In genomic region chr5:145912912-145913311, GRCm38 (mm10) we compare ENCODE assay signal across 37 mouse cellular contexts. TPM values are rescaled to one million over a fixed set of nuclear protein-coding genes. Genes with fewer than 3 reads are reported as not detected.
"Had no signal": no experiment of that assay in that cellular context is flagged by ENCODE, and none has a peak within 500 bp of the region (broad histone marks: within the 10 kb centered on the region; RNA-seq: fewer than 3 reads in every experiment).

No protein-coding gene starts in this region.

- H3K27me3 ChIP-seq: embryonic facial prominence, embryonic 12.5 days; embryonic facial prominence, embryonic 13.5 days; embryonic facial prominence, embryonic 15.5 days; forebrain, embryonic 12.5 days; forebrain, embryonic 13.5 days; forebrain, embryonic 15.5 days had no signal

- H3K4me1 ChIP-seq: embryonic facial prominence, embryonic 10.5 days; embryonic facial prominence, embryonic 12.5 days; embryonic facial prominence, embryonic 13.5 days; embryonic facial prominence, embryonic 15.5 days; forebrain, embryonic 10.5 days; forebrain, embryonic 12.5 days; forebrain, embryonic 13.5 days; forebrain, embryonic 15.5 days had no signal

- H3K4me2 ChIP-seq: embryonic facial prominence, embryonic 12.5 days; embryonic facial prominence, embryonic 13.5 days; embryonic facial prominence, embryonic 15.5 days; forebrain, embryonic 12.5 days; forebrain, embryonic 13.5 days; forebrain, embryonic 15.5 days had no signal

- H3K9ac ChIP-seq: embryonic facial prominence, embryonic 12.5 days; embryonic facial prominence, embryonic 13.5 days; embryonic facial prominence, embryonic 15.5 days; forebrain, embryonic 12.5 days; forebrain, embryonic 13.5 days; forebrain, embryonic 15.5 days; forebrain, postnatal 0 days had no signal

- DNase-seq: cerebellum, adult 18-20 months; cerebellum, adult 2 months; cerebellum, adult 8-10 months; cerebellum, adult 9-10 months; cerebellum, adult 9-11 months; cerebellum, postnatal 10 days; cerebellum, postnatal 14 days; cerebellum, postnatal 25 days; cerebellum, postnatal 36 days; embryo, embryonic 11 days; forebrain, postnatal 0 days; gastrocnemius, adult 2 months; gastrocnemius, postnatal 10 days; gastrocnemius, postnatal 14 days; gastrocnemius, postnatal 25 days; gastrocnemius, postnatal 36 days; heart, adult 11 months had no signal

- H3K4me3 ChIP-seq: embryonic facial prominence, embryonic 10.5 days; embryonic facial prominence, embryonic 12.5 days; embryonic facial prominence, embryonic 13.5 days; embryonic facial prominence, embryonic 15.5 days; erythroblast, embryonic 14.5 days; forebrain, embryonic 10.5 days; forebrain, embryonic 12.5 days; forebrain, embryonic 13.5 days; forebrain, embryonic 15.5 days; gastrocnemius, adult 2 months had no signal

- ATAC-seq: forebrain, embryonic 13.5 days; forebrain, embryonic 14.5 days; forebrain, embryonic 15.5 days; forebrain, embryonic 16.5 days; forebrain, postnatal 0 days had no signal

- H3K27ac ChIP-seq: embryonic facial prominence, embryonic 10.5 days; embryonic facial prominence, embryonic 12.5 days; embryonic facial prominence, embryonic 13.5 days; embryonic facial prominence, embryonic 15.5 days; forebrain, embryonic 10.5 days; forebrain, embryonic 12.5 days; forebrain, embryonic 13.5 days; forebrain, embryonic 15.5 days; gastrocnemius, adult 2 months had no signal

- H3K36me3 ChIP-seq: embryonic facial prominence, embryonic 10.5 days; embryonic facial prominence, embryonic 12.5 days; embryonic facial prominence, embryonic 13.5 days; embryonic facial prominence, embryonic 15.5 days; forebrain, embryonic 10.5 days; forebrain, embryonic 12.5 days; forebrain, embryonic 15.5 days had no signal

RNA-seq across cellular contexts. Expression of gene Cyp3a11, which starts 33.1 kb away (rescaled TPM):
- total RNA-seq: common myeloid progenitor, adult 5-6 weeks; forebrain, postnatal 0 days; gastrocnemius, adult 2 months; gastrocnemius, adult 8-10 months; gastrocnemius, postnatal 14 days; gastrocnemius, postnatal 25 days; granulocyte monocyte progenitor cell, adult 5-6 weeks had no signal
- polyA plus RNA-seq: cerebellum, adult 2 months; cortical plate, adult 2 months; embryonic facial prominence, embryonic 10.5 days; embryonic facial prominence, embryonic 11.5 days; embryonic facial prominence, embryonic 12.5 days; embryonic facial prominence, embryonic 13.5 days; embryonic facial prominence, embryonic 14.5 days; embryonic facial prominence, embryonic 15.5 days; erythroblast, embryonic 14.5 days; forebrain, embryonic 10.5 days; forebrain, embryonic 11.5 days; forebrain, embryonic 12.5 days; forebrain, embryonic 13.5 days; forebrain, embryonic 14.5 days; forebrain, embryonic 15.5 days; forebrain, embryonic 16.5 days; forebrain, postnatal 0 days; frontal cortex, adult 2 months; gonadal fat pad, adult 2 months had no signal
